In the genomic region with DNA sequence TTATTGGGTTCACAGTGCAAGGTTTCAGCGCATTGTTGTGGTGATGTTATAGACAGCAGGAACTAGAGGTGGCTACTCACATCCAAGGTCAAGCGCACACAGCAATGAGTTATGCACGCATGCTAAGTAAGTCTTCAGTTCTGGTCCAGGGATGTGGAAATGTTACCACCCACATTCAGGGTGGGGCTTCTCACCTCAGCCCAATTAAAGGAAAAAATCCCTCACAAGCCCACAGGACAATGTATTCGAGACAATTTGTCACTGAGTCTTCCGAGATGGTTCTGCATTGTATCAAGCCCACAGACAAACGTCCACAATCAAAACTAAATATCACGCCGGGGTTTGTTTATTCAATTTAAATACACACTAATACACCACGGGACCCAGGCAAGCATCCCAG, we compare ENCODE assay signal across 8 mouse cellular contexts. TPM values are rescaled to one million over a fixed set of nuclear protein-coding genes. Genes with fewer than 3 reads are reported as not detected.
DNase-seq lines count a peak whose midpoint lies in the region; ATAC-seq lines count a peak whose summit lies in the region.

No protein-coding gene starts in this region.

- no peak overlapping the region for H3K9ac ChIP-seq in heart, embryonic 12.5 days
- H3K9ac ChIP-seq in forebrain, embryonic 12.5 days = no peak overlapping the region
- peak overlapping the region; percentile 92; the same call in 1 of the 2 replicates for H3K9ac ChIP-seq in kidney, embryonic 16.5 days (replicated peaks; ENCODE audit: low read length)
- peak overlapping the region; percentile 76; the same call in 1 of the 2 replicates for H3K9ac ChIP-seq in midbrain, embryonic 16.5 days (ENCODE audit: low read depth, low read length)

- DNase-seq in heart, postnatal 25 days (ENCODE audit: low spot score) = no peak
- peak; percentile 60 for DNase-seq in MN1 (ENCODE audit: low spot score)
- DNase-seq in urinary bladder, postnatal 10 days (ENCODE audit: low spot score) = no peak
- DNase-seq in testis, postnatal 14 days (ENCODE audit: low spot score) = no peak

- H3K36me3 ChIP-seq in heart, embryonic 12.5 days = no peaks in the 10 kb centered on the region
- H3K36me3 ChIP-seq in forebrain, embryonic 12.5 days (replicated peaks) = no peaks in the 10 kb centered on the region
- no peaks in the 10 kb centered on the region for H3K36me3 ChIP-seq in kidney, embryonic 16.5 days (ENCODE audit: insufficient read depth, low read length)
- no peaks in the 10 kb centered on the region for H3K36me3 ChIP-seq in midbrain, embryonic 16.5 days (ENCODE audit: control insufficient read depth, insufficient read depth, low read length)

- H3K27ac ChIP-seq in heart, embryonic 12.5 days (ENCODE audit: poor library complexity, severe bottlenecking) = no peak overlapping the region
- no peak overlapping the region for H3K27ac ChIP-seq in forebrain, embryonic 12.5 days
- H3K27ac ChIP-seq in kidney, embryonic 16.5 days (ENCODE audit: low read length) = no peak overlapping the region
- peak overlapping the region; percentile 90; the same call in 1 of the 2 replicates for H3K27ac ChIP-seq in midbrain, embryonic 16.5 days (ENCODE audit: low read length)

- peak overlapping the region; percentile 83 for H3K4me3 ChIP-seq in heart, embryonic 12.5 days
- peak overlapping the region; percentile 77 for H3K4me3 ChIP-seq in forebrain, embryonic 12.5 days (replicated peaks)
- H3K4me3 ChIP-seq in kidney, embryonic 16.5 days (ENCODE audit: low read length) = peak overlapping the region; percentile 90
- peak overlapping the region; percentile 72 for H3K4me3 ChIP-seq in midbrain, embryonic 16.5 days (ENCODE audit: low read depth, low read length)

- WGBS in heart, embryonic 12.5 days = 79% methylated on average over 9 of the region's 9 CpGs
- WGBS in forebrain, embryonic 12.5 days = 90% methylated on average over 9 of the region's 9 CpGs
- 74% methylated on average over 9 of the region's 9 CpGs for WGBS in kidney, embryonic 16.5 days
- WGBS in midbrain, embryonic 16.5 days = 74% methylated on average over 9 of the region's 9 CpGs

- intact Hi-C loops in heart, postnatal 25 days (cut with DNase I) = loop anchor here (2.0 kb wide), 1 partner anchor 21 kb away; no protein-coding TSS in a partner anchor

- no peaks in the 10 kb centered on the region for H3K27me3 ChIP-seq in heart, embryonic 12.5 days (replicated peaks)
- no peaks in the 10 kb centered on the region for H3K27me3 ChIP-seq in forebrain, embryonic 12.5 days
- no peaks in the 10 kb centered on the region for H3K27me3 ChIP-seq in kidney, embryonic 16.5 days (ENCODE audit: insufficient read depth, low read length)
- H3K27me3 ChIP-seq in midbrain, embryonic 16.5 days (ENCODE audit: control insufficient read depth, insufficient read depth, low read depth, low read length) = no peaks in the 10 kb centered on the region

- ATAC-seq in heart, embryonic 12.5 days (ENCODE audit: insufficient number of reproducible peaks, low FRiP score) = no peak
- ATAC-seq in forebrain, embryonic 12.5 days (ENCODE audit: low FRiP score) = peak; percentile 3; the same call in 1 of the 2 replicates
- ATAC-seq in kidney, embryonic 16.5 days (ENCODE audit: low FRiP score, low TSS enrichment) = no peak
- ATAC-seq in midbrain, embryonic 16.5 days = peak; percentile 36

- H3K4me2 ChIP-seq in heart, embryonic 12.5 days = peak overlapping the region; percentile 79
- peak overlapping the region; percentile 64 for H3K4me2 ChIP-seq in forebrain, embryonic 12.5 days
- H3K4me2 ChIP-seq in kidney, embryonic 16.5 days (replicated peaks; ENCODE audit: low read depth, low read length) = peak overlapping the region; percentile 73
- peak overlapping the region; percentile 59 for H3K4me2 ChIP-seq in midbrain, embryonic 16.5 days (ENCODE audit: low read length)

- H3K4me1 ChIP-seq in heart, embryonic 12.5 days (replicated peaks) = peaks cover 6% of the 10 kb centered on the region; the same call in 1 of the 2 replicates
- peaks cover 10% of the 10 kb centered on the region for H3K4me1 ChIP-seq in forebrain, embryonic 12.5 days
- peaks cover 4% of the 10 kb centered on the region; the same call in 1 of the 2 replicates for H3K4me1 ChIP-seq in kidney, embryonic 16.5 days (ENCODE audit: insufficient read depth, low read length)
- peaks cover 11% of the 10 kb centered on the region for H3K4me1 ChIP-seq in midbrain, embryonic 16.5 days (ENCODE audit: control insufficient read depth, insufficient read depth, low read length)

- no peaks in the 10 kb centered on the region for H3K9me3 ChIP-seq in heart, embryonic 12.5 days (replicated peaks)
- no peaks in the 10 kb centered on the region for H3K9me3 ChIP-seq in forebrain, embryonic 12.5 days
- no peaks in the 10 kb centered on the region for H3K9me3 ChIP-seq in kidney, embryonic 16.5 days (ENCODE audit: low read length)
- no peaks in the 10 kb centered on the region for H3K9me3 ChIP-seq in midbrain, embryonic 16.5 days (replicated peaks; ENCODE audit: control insufficient read depth, low read length, poor library complexity, severe bottlenecking)

RNA-seq across cellular contexts. Expression of a gene that starts 0.7 kb away (rescaled TPM):
- polyA plus RNA-seq in heart, embryonic 12.5 days (2016; fragmentation: Nextera tagmentation; extraction: Ambion mirVana) = 24.1 and 28.9 TPM in 2 replicates
- total RNA-seq in heart, postnatal 25 days (2021) = 10 to 100 TPM; 34.0 to 41.3 TPM
- 28.5 and 28.9 TPM in 2 replicates for polyA plus RNA-seq in forebrain, embryonic 12.5 days (2016; fragmentation: Nextera tagmentation; extraction: Ambion mirVana)
- 34.2 and 40.9 TPM in 2 replicates for polyA plus RNA-seq in kidney, embryonic 16.5 days (2015; fragmentation: Nextera tagmentation; extraction: Ambion mirVana)
- polyA plus RNA-seq in midbrain, embryonic 16.5 days (2015; fragmentation: Nextera tagmentation; extraction: Ambion mirVana) = 53.1 and 57.2 TPM in 2 replicates

Comparison
In these comparisons a context has a peak if more than half of its experiments do, and no peak if none do; other contexts are left out.
1. ATAC-seq: peak in forebrain, embryonic 12.5 days (single experiment) and midbrain, embryonic 16.5 days (single experiment); none in heart, embryonic 12.5 days (single experiment) and kidney, embryonic 16.5 days (single experiment).
2. H3K9ac ChIP-seq: peak in kidney, embryonic 16.5 days (single experiment) and midbrain, embryonic 16.5 days (single experiment); none in heart, embryonic 12.5 days (single experiment) and forebrain, embryonic 12.5 days (single experiment).
3. Peak in every context shown above with its lines, with median percentiles within 50 percentile points of each other: H3K4me2 ChIP-seq and H3K4me3 ChIP-seq.